14 mouse cellular contexts compared by ENCODE assay signal in the genomic region with DNA sequence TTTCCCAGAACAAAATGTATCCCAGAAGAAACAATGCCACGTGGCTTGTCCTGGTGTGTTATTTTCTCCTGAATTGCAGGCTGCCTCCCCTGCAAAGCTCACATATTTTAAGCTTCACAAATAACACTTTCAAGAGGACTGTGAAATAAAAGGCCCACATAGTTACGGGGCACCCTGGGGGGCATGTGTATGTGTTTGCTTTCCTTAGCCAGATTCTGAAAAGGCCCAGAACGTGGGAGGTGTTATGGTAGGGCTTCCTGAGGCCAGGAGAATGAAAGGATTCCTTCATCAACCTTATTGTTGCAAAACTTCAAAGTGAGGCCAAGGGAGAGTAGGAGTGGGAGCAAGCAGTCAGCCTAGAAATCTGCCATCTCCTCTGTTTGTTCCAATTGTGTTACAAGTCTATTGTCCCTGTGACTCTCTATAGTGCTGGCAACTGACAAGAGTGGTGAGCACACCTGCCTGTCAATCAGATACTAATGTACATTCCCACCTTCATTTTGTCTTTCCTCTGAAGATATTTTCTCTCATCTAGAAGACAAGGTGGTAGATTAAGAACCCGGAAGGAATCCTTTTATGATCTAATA.
DNase-seq lines count a peak whose midpoint lies in the region; ATAC-seq and TF ChIP-seq lines count a peak whose summit lies in the region.
"Had no signal": no experiment of that assay in that cellular context is flagged by ENCODE, and none has a peak within 500 bp of the region (broad histone marks: within the 10 kb centered on the region; RNA-seq: fewer than 3 reads in every experiment).

No protein-coding gene starts in this region.

- no peak overlapping the region for H3K4me3 ChIP-seq in hindbrain, postnatal 0 days (ENCODE audit: low read length)
- no peak overlapping the region for H3K4me3 ChIP-seq in hindbrain, embryonic 10.5 days
- H3K4me3 ChIP-seq in embryonic facial prominence, embryonic 14.5 days (ENCODE audit: low read depth, low read length): no peak overlapping the region
- no peak overlapping the region for H3K4me3 ChIP-seq in layer of hippocampus, adult 2 months
- H3K4me3 ChIP-seq in olfactory bulb, adult 2 months (ENCODE audit: insufficient read depth, low read depth, low read length): no peak overlapping the region
- H3K4me3 ChIP-seq: hindbrain, embryonic 15.5 days; neural tube, embryonic 13.5 days had no signal

- no peak overlapping the region for H3K9ac ChIP-seq in hindbrain, postnatal 0 days (replicated peaks; ENCODE audit: low read length)
- no peak overlapping the region for H3K9ac ChIP-seq in embryonic facial prominence, embryonic 14.5 days (ENCODE audit: low read depth, low read length)
- H3K9ac ChIP-seq: hindbrain, embryonic 15.5 days; liver, embryonic 14.5 days; neural tube, embryonic 13.5 days had no signal

- ATAC-seq in hindbrain, postnatal 0 days: 0 out of 2 replicates have a peak, but pooled peaks have one; percentile 24
- ATAC-seq in embryonic facial prominence, embryonic 14.5 days (ENCODE audit: low read depth): no peak
- no peak for ATAC-seq in cerebellum, adult (ENCODE audit: insufficient number of reproducible peaks, low FRiP score, low TSS enrichment)

- 34% methylated on average over 4 of the region's 4 CpGs for WGBS in hindbrain, postnatal 0 days
- 28% methylated on average over 4 of the region's 4 CpGs for WGBS in hindbrain, embryonic 10.5 days
- WGBS in embryonic facial prominence, embryonic 14.5 days: 42% methylated on average over 4 of the region's 4 CpGs
- 30% methylated on average over 4 of the region's 4 CpGs for WGBS in olfactory bulb, adult 2 months

- H3K4me2 ChIP-seq in hindbrain, postnatal 0 days (ENCODE audit: low read depth, low read length): no peak overlapping the region
- no peak overlapping the region for H3K4me2 ChIP-seq in embryonic facial prominence, embryonic 14.5 days (ENCODE audit: low read depth, low read length)
- H3K4me2 ChIP-seq: heart, embryonic 11.5 days; hindbrain, embryonic 15.5 days; neural tube, embryonic 13.5 days had no signal

- no peaks in the 10 kb centered on the region for H3K4me1 ChIP-seq in hindbrain, postnatal 0 days (ENCODE audit: insufficient read depth, low read length)
- H3K4me1 ChIP-seq in hindbrain, embryonic 10.5 days (replicated peaks): peaks cover 8% of the 10 kb centered on the region; the same call in 1 of the 2 replicates
- H3K4me1 ChIP-seq in embryonic facial prominence, embryonic 14.5 days (ENCODE audit: control insufficient read depth, insufficient read depth, low read length): no peaks in the 10 kb centered on the region
- no peaks in the 10 kb centered on the region for H3K4me1 ChIP-seq in olfactory bulb, adult 2 months (ENCODE audit: control insufficient read depth, insufficient read depth, low read length)

- H3K27ac ChIP-seq in hindbrain, postnatal 0 days: no peak overlapping the region
- H3K27ac ChIP-seq in hindbrain, embryonic 10.5 days: no peak overlapping the region
- H3K27ac ChIP-seq in embryonic facial prominence, embryonic 14.5 days (replicated peaks; ENCODE audit: low read depth, low read length): no peak overlapping the region
- H3K27ac ChIP-seq in layer of hippocampus, adult 2 months: peak overlapping the region; percentile 57; the same call in 1 of the 2 replicates
- peak overlapping the region; percentile 21; the same call in 1 of the 2 replicates for H3K27ac ChIP-seq in olfactory bulb, adult 2 months (ENCODE audit: insufficient read depth, low read depth, low read length)
- H3K27ac ChIP-seq: hindbrain, embryonic 15.5 days; liver, embryonic 14.5 days; neural tube, embryonic 13.5 days had no signal

- H3K36me3 ChIP-seq in hindbrain, postnatal 0 days (ENCODE audit: insufficient read depth, low read length): no peaks in the 10 kb centered on the region
- no peaks in the 10 kb centered on the region for H3K36me3 ChIP-seq in hindbrain, embryonic 10.5 days
- no peaks in the 10 kb centered on the region for H3K36me3 ChIP-seq in embryonic facial prominence, embryonic 14.5 days (ENCODE audit: control insufficient read depth, insufficient read depth, low read length)
- H3K36me3 ChIP-seq: hindbrain, embryonic 15.5 days; neural tube, embryonic 13.5 days had no signal

- TF ChIP-seq CTCF in hindbrain, postnatal 0 days (IDR thresholded peaks at IDR 0.05; ENCODE audit: low read depth): no peak
- TF ChIP-seq CTCF in layer of hippocampus, adult 2 months (conservative IDR thresholded peaks at IDR 0.05): no peak
- no peak for TF ChIP-seq CTCF in olfactory bulb, adult 2 months (IDR thresholded peaks at IDR 0.05; ENCODE audit: insufficient read depth, low read depth, low read length)

- TF ChIP-seq POLR2A in olfactory bulb, adult 2 months (IDR thresholded peaks at IDR 0.05; ENCODE audit: insufficient read depth, low read depth, low read length): no peak

- H3K9me3 ChIP-seq in hindbrain, postnatal 0 days (ENCODE audit: low read length): no peaks in the 10 kb centered on the region
- H3K9me3 ChIP-seq in hindbrain, embryonic 10.5 days: no peaks in the 10 kb centered on the region
- no peaks in the 10 kb centered on the region for H3K9me3 ChIP-seq in embryonic facial prominence, embryonic 14.5 days (ENCODE audit: control insufficient read depth, low read length)
- H3K9me3 ChIP-seq: hindbrain, embryonic 15.5 days; neural tube, embryonic 13.5 days had no signal

- no peak for DNase-seq in hindbrain, postnatal 0 days (ENCODE audit: low spot score)
- DNase-seq in hindbrain, embryonic 10.5 days (ENCODE audit: low spot score): no peak
- peak; percentile 8 for DNase-seq in embryonic facial prominence, embryonic 14.5 days (ENCODE audit: low spot score)
- peak; percentile 7 to 26 for DNase-seq in layer of hippocampus, adult 2 months (ENCODE audit: low spot score in 2 of 2)
- DNase-seq in cerebellum, postnatal 10 days: no peak
- DNase-seq in gastrocnemius, postnatal 25 days: no peak
- DNase-seq: adrenal gland, postnatal 36 days; cerebellum, postnatal 36 days had no signal

- H3K27me3 ChIP-seq in hindbrain, postnatal 0 days (ENCODE audit: insufficient read depth, low read length): no peaks in the 10 kb centered on the region
- H3K27me3 ChIP-seq in hindbrain, embryonic 10.5 days (ENCODE audit: insufficient read depth, poor library complexity, severe bottlenecking): no peaks in the 10 kb centered on the region
- H3K27me3 ChIP-seq in embryonic facial prominence, embryonic 14.5 days (replicated peaks; ENCODE audit: control insufficient read depth, insufficient read depth, low read length): no peaks in the 10 kb centered on the region
- H3K27me3 ChIP-seq: hindbrain, embryonic 15.5 days; neural tube, embryonic 13.5 days had no signal

Comparison
In these comparisons a context has a peak if more than half of its experiments do, and no peak if none do; other contexts are left out.
1. DNase-seq: peak in embryonic facial prominence, embryonic 14.5 days (single experiment) and layer of hippocampus, adult 2 months (2 of 2); none in hindbrain, postnatal 0 days (single experiment), hindbrain, embryonic 10.5 days (single experiment), cerebellum, postnatal 10 days (0 of 2) and gastrocnemius, postnatal 25 days (single experiment).
2. H3K27ac ChIP-seq: peak in layer of hippocampus, adult 2 months (single experiment) and olfactory bulb, adult 2 months (single experiment); none in hindbrain, postnatal 0 days (single experiment), hindbrain, embryonic 10.5 days (single experiment) and embryonic facial prominence, embryonic 14.5 days (single experiment).